Mouse (Mus musculus) stomach, postnatal 0 days (tissue): ENCODE results near the gene Gpr18.

Source experiments
- CTCF ChIP-seq: IDR thresholded peaks from 2 replicates; pipeline ENCODE4 v1.5.1; 2016; ENCODE audit warnings: antibody characterized with exemption, low read depth, mild to moderate bottlenecking, moderate library complexity
- EP300 ChIP-seq: optimal IDR thresholded peaks from 2 replicates; pipeline ENCODE3; 2016; ENCODE audit warnings: antibody characterized with exemption

DNA sequence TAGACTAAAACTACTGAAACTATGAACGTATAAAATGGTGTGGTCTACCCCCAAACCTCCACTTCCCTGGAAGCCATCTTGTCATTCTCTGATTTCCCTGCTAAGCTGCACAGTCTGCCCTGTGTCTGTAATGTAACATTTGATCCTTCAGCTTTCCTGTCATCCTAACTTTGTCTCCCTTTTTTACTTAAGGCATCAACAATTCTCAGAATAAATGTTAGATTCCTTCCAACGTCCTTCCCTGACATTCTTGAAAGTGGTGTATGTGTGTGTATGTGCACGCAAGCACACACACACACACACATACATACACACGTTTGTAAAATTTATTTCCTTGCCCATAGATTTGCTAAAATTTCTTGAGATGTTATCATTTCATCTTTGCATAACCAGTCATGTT is 44.5 kb upstream of the Gpr18 start:
- TF ChIP-seq CTCF: no peak
- TF ChIP-seq EP300: no peak
